Mouse (Mus musculus): ENCODE measurements around the gene Mmab. TPM values are rescaled to one million over a fixed set of nuclear protein-coding genes. Genes with fewer than 3 reads are reported as not detected.

Mmab gene
- polyA plus RNA-seq (2016; fragmentation: Nextera tagmentation; extraction: Ambion mirVana): 27.3 and 31.5 TPM in 2 replicates

- H3K9ac ChIP-seq: peak within 1 kb of the TSS; percentile 77
- H3K9me3 ChIP-seq (replicated peaks): no peaks in the 10 kb centered on the region
- H3K4me3 ChIP-seq: peak within 1 kb of the TSS; percentile 76
- peaks cover 13% of the 10 kb centered on the region for H3K4me1 ChIP-seq
- ATAC-seq (ENCODE audit: low FRiP score): peak; percentile 99
- H3K27me3 ChIP-seq: no peaks in the 10 kb centered on the region
- peaks cover 25% of the 10 kb centered on the region for H3K36me3 ChIP-seq
- peak within 1 kb of the TSS; percentile 70 for H3K27ac ChIP-seq
- 3% methylated on average over 43 of the region's 43 CpGs for WGBS
- peak within 1 kb of the TSS; percentile 80 for H3K4me2 ChIP-seq (replicated peaks)
Observed at GRCm38 (mm10) chr5:114443566-114444367, at the start of gene Mmab, which contains the start of gene Mvk. Gene Mmab, minus strand, starts transcription at chr5:114444060. Gene Mvk, plus strand, starts transcription at chr5:114444269.

GRCm38 (mm10) chr5:114490241-114490640 is 46.4 kb upstream of the Mmab start:
- no peak for ATAC-seq (ENCODE audit: low FRiP score)
- WGBS: 89% methylated on average over 8 of the region's 8 CpGs
- no peak overlapping the region for H3K4me2 ChIP-seq (replicated peaks)
- no peaks in the 10 kb centered on the region for H3K9me3 ChIP-seq (replicated peaks)
- no peaks in the 10 kb centered on the region for H3K4me1 ChIP-seq
- no peaks in the 10 kb centered on the region for H3K36me3 ChIP-seq
- H3K9ac ChIP-seq: no peak overlapping the region
- H3K27ac ChIP-seq: no peak overlapping the region
- no peaks in the 10 kb centered on the region for H3K27me3 ChIP-seq
- H3K4me3 ChIP-seq: no peak overlapping the region

- Histone ChIP-seq H3K36me3 (no peaks in the 10 kb centered on the region), H3K27me3 (no peaks in the 10 kb centered on the region), H3K4me3 (no peak overlapping the region), H3K27ac (no peak overlapping the region), H3K4me1 (no peaks in the 10 kb centered on the region), H3K9ac (no peak overlapping the region), H3K9me3 (replicated peaks) (no peaks in the 10 kb centered on the region), H3K4me2 (replicated peaks) (no peak overlapping the region)
- no peak for ATAC-seq (ENCODE audit: low FRiP score)
- WGBS: 85% methylated on average over 6 of the region's 6 CpGs
Observed at GRCm38 (mm10) chr5:114489570-114489969, 45.7 kb upstream of the Mmab start.

- Histone ChIP-seq H3K9me3 (replicated peaks) (no peaks in the 10 kb centered on the region), H3K27me3 (no peaks in the 10 kb centered on the region), H3K27ac (no peak overlapping the region), H3K4me3 (no peak overlapping the region), H3K4me1 (peaks cover 9% of the 10 kb centered on the region), H3K4me2 (replicated peaks) (no peak overlapping the region), H3K9ac (no peak overlapping the region), H3K36me3 (no peaks in the 10 kb centered on the region)
- ATAC-seq (ENCODE audit: low FRiP score): no peak
- 89% methylated on average over 14 of the region's 14 CpGs for WGBS
Observed at GRCm38 (mm10) chr5:114485685-114486084, 41.8 kb upstream of the Mmab start.

- WGBS: 10% methylated on average over 14 of the region's 14 CpGs
- ATAC-seq (ENCODE audit: low FRiP score): peak; percentile 61
- Histone ChIP-seq H3K4me3 (no peak overlapping the region), H3K4me2 (replicated peaks) (0 out of 2 replicates have a peak overlapping the region, but pooled peaks have one; percentile 26), H3K27me3 (no peaks in the 10 kb centered on the region; the same call in 1 of the 2 replicates), H3K9me3 (replicated peaks) (no peaks in the 10 kb centered on the region), H3K36me3 (no peaks in the 10 kb centered on the region), H3K4me1 (peaks cover 9% of the 10 kb centered on the region), H3K9ac (no peak overlapping the region), H3K27ac (0 out of 2 replicates have a peak overlapping the region, but pooled peaks have one; percentile 30)
Observed at GRCm38 (mm10) chr5:114482587-114483011, 38.7 kb upstream of the Mmab start.

GRCm38 (mm10) chr5:114478267-114478666 is 34.4 kb upstream of the Mmab start:
- Histone ChIP-seq H3K9ac (no peak overlapping the region), H3K4me1 (peaks cover 18% of the 10 kb centered on the region), H3K9me3 (replicated peaks) (no peaks in the 10 kb centered on the region), H3K27ac (peak overlapping the region; percentile 31; the same call in 1 of the 2 replicates), H3K4me2 (replicated peaks) (no peak overlapping the region), H3K4me3 (no peak overlapping the region), H3K27me3 (no peaks in the 10 kb centered on the region; the same call in 1 of the 2 replicates), H3K36me3 (no peaks in the 10 kb centered on the region)
- 76% methylated on average over 12 of the region's 12 CpGs for WGBS
- ATAC-seq (ENCODE audit: low FRiP score): no peak

GRCm38 (mm10) chr5:114474741-114475491 is 31.1 kb upstream of the Mmab start:
- ATAC-seq (ENCODE audit: low FRiP score): no peak
- Histone ChIP-seq H3K9ac (no peak overlapping the region), H3K36me3 (no peaks in the 10 kb centered on the region), H3K4me1 (peaks cover 10% of the 10 kb centered on the region), H3K27ac (no peak overlapping the region), H3K9me3 (replicated peaks) (no peaks in the 10 kb centered on the region), H3K4me2 (replicated peaks) (no peak overlapping the region), H3K27me3 (no peaks in the 10 kb centered on the region; the same call in 1 of the 2 replicates), H3K4me3 (no peak overlapping the region)
- WGBS: 39% methylated on average over 35 of the region's 35 CpGs

- no peak overlapping the region for H3K4me3 ChIP-seq
- no peak overlapping the region for H3K4me2 ChIP-seq (replicated peaks)
- H3K36me3 ChIP-seq: no peaks in the 10 kb centered on the region
- H3K9me3 ChIP-seq (replicated peaks): no peaks in the 10 kb centered on the region
- no peak for ATAC-seq (ENCODE audit: low FRiP score)
- no peak overlapping the region for H3K27ac ChIP-seq
- WGBS: 79% methylated on average over 3 of the region's 3 CpGs
- H3K4me1 ChIP-seq: peaks cover 45% of the 10 kb centered on the region
- H3K27me3 ChIP-seq: peaks cover 11% of the 10 kb centered on the region
- H3K9ac ChIP-seq: no peak overlapping the region
Observed at GRCm38 (mm10) chr5:114470359-114470758, 26.5 kb upstream of the Mmab start.

GRCm38 (mm10) chr5:114468007-114468406 is 24.1 kb upstream of the Mmab start:
- peak overlapping the region; percentile 49 for H3K4me2 ChIP-seq (replicated peaks)
- H3K27me3 ChIP-seq: peaks cover 13% of the 10 kb centered on the region
- peak overlapping the region; percentile 93 for H3K27ac ChIP-seq
- no peaks in the 10 kb centered on the region for H3K9me3 ChIP-seq (replicated peaks)
- 56% methylated on average over 4 of the region's 4 CpGs for WGBS
- no peaks in the 10 kb centered on the region for H3K36me3 ChIP-seq
- peak overlapping the region; percentile 36 for H3K9ac ChIP-seq
- 0 out of 2 replicates have a peak overlapping the region, but pooled peaks have one; percentile 25 for H3K4me3 ChIP-seq
- H3K4me1 ChIP-seq: peaks cover 48% of the 10 kb centered on the region
- peak; percentile 10; the same call in 1 of the 2 replicates for ATAC-seq (ENCODE audit: low FRiP score)

GRCm38 (mm10) chr5:114467430-114467829 is 23.6 kb upstream of the Mmab start:
- Histone ChIP-seq H3K27ac (peak overlapping the region; percentile 93), H3K4me2 (replicated peaks) (peak overlapping the region; percentile 49), H3K9ac (peak overlapping the region; percentile 36), H3K4me1 (peaks cover 48% of the 10 kb centered on the region), H3K4me3 (peak overlapping the region; percentile 25), H3K9me3 (replicated peaks) (no peaks in the 10 kb centered on the region), H3K36me3 (no peaks in the 10 kb centered on the region), H3K27me3 (peaks cover 13% of the 10 kb centered on the region)
- ATAC-seq (ENCODE audit: low FRiP score): peak; percentile 88
- WGBS: 1% methylated on average over 7 of the region's 13 CpGs

- Histone ChIP-seq H3K9me3 (replicated peaks) (no peaks in the 10 kb centered on the region), H3K4me1 (peaks cover 52% of the 10 kb centered on the region), H3K36me3 (no peaks in the 10 kb centered on the region), H3K4me3 (peak overlapping the region; percentile 25), H3K27me3 (peaks cover 13% of the 10 kb centered on the region), H3K27ac (peak overlapping the region; percentile 93), H3K4me2 (replicated peaks) (peak overlapping the region; percentile 49), H3K9ac (peak overlapping the region; percentile 36)
- ATAC-seq (ENCODE audit: low FRiP score): peak; percentile 62
- WGBS: 2% methylated on average over 11 of the region's 11 CpGs
Observed at GRCm38 (mm10) chr5:114467019-114467418, 23.2 kb upstream of the Mmab start.

- Histone ChIP-seq H3K4me3 (no peak overlapping the region), H3K36me3 (no peaks in the 10 kb centered on the region), H3K4me2 (replicated peaks) (no peak overlapping the region), H3K4me1 (peaks cover 61% of the 10 kb centered on the region), H3K9ac (peak overlapping the region; percentile 29; the same call in 1 of the 2 replicates), H3K27ac (peak overlapping the region; percentile 93; the same call in 1 of the 2 replicates), H3K27me3 (peaks cover 13% of the 10 kb centered on the region), H3K9me3 (replicated peaks) (no peaks in the 10 kb centered on the region)
- no peak for ATAC-seq (ENCODE audit: low FRiP score)
- 50% methylated on average over 7 of the region's 7 CpGs for WGBS
Observed at GRCm38 (mm10) chr5:114465641-114466040, 21.8 kb upstream of the Mmab start.
